In genomic region chr7:127020491-127020890, GRCm38 (mm10) we compare ENCODE assay signal across 9 mouse cellular contexts. TPM values are rescaled to one million over a fixed set of nuclear protein-coding genes. Genes with fewer than 3 reads are reported as not detected.
DNase-seq lines count a peak whose midpoint lies in the region; ATAC-seq and TF ChIP-seq lines count a peak whose summit lies in the region.
"Had no signal": no experiment of that assay in that cellular context is flagged by ENCODE, and none has a peak within 500 bp of the region (broad histone marks: within the 10 kb centered on the region; RNA-seq: fewer than 3 reads in every experiment).

No protein-coding gene starts in this region.

- H3K4me3 ChIP-seq in gastrocnemius, adult 2 months = peak overlapping the region; percentile 71
- peak overlapping the region; percentile 31 for H3K4me3 ChIP-seq in thymus, adult 2 months (ENCODE audit: control insufficient read depth, insufficient read depth, low read length)
- H3K4me3 ChIP-seq in liver, embryonic 13.5 days (replicated peaks) = peak overlapping the region; percentile 44

- H3K9ac ChIP-seq in liver, embryonic 13.5 days = peak overlapping the region; percentile 49

- no peak for TF ChIP-seq POLR2A in thymus, adult 2 months (IDR thresholded peaks at IDR 0.05; ENCODE audit: control insufficient read depth, extremely low read depth, insufficient read depth, low read length, poor library complexity)

- no peak for DNase-seq in gastrocnemius, adult 2 months
- no peak for DNase-seq in gastrocnemius, postnatal 10 days
- no peak for DNase-seq in thymus, adult 2 months
- no peak for DNase-seq in thymus, postnatal 25 days
- no peak for DNase-seq in liver, embryonic 13.5 days
- no peak for DNase-seq in frontal cortex, postnatal 10 days (ENCODE audit: low spot score in 2 of 2)
- no peak for DNase-seq in gastrocnemius, postnatal 4 days (ENCODE audit: low spot score in 2 of 2)

- ATAC-seq in liver, embryonic 13.5 days (ENCODE audit: low read depth) = no peak
- no peak for ATAC-seq in frontal cortex, adult (ENCODE audit: low TSS enrichment)

- H3K4me2 ChIP-seq in liver, embryonic 13.5 days = peak overlapping the region; percentile 99

- no peaks in the 10 kb centered on the region for H3K9me3 ChIP-seq in liver, embryonic 13.5 days (replicated peaks)

- no peaks in the 10 kb centered on the region for H3K27me3 ChIP-seq in thymus, adult 2 months (ENCODE audit: control insufficient read depth, insufficient read depth, low read length)
- H3K27me3 ChIP-seq in liver, embryonic 13.5 days = no peaks in the 10 kb centered on the region

- 64% methylated on average over 5 of the region's 5 CpGs for WGBS in thymus, adult 2 months
- 65% methylated on average over 5 of the region's 5 CpGs for WGBS in liver, embryonic 13.5 days (ENCODE audit: insufficient replicate concordance)

- peaks cover 7% of the 10 kb centered on the region; the same call in 1 of the 2 replicates for H3K36me3 ChIP-seq in thymus, adult 2 months (ENCODE audit: control insufficient read depth, insufficient read depth, low read length)
- peaks cover 43% of the 10 kb centered on the region for H3K36me3 ChIP-seq in liver, embryonic 13.5 days

- intact Hi-C loops in gastrocnemius, adult 2 months (cut with DNase I) = loop anchor here (10.0 kb wide), 1 partner anchor 266 kb away; the partner anchor contains the start of gene Mapk3

- peak overlapping the region; percentile 67 for H3K27ac ChIP-seq in gastrocnemius, adult 2 months
- peak overlapping the region; percentile 51 for H3K27ac ChIP-seq in thymus, adult 2 months (ENCODE audit: control insufficient read depth, insufficient read depth, low read length)
- peak overlapping the region; percentile 47; the same call in 1 of the 2 replicates for H3K27ac ChIP-seq in liver, embryonic 13.5 days

- no peak for TF ChIP-seq CTCF in gastrocnemius, adult 2 months (IDR thresholded peaks at IDR 0.05)
- TF ChIP-seq CTCF in thymus, adult 2 months (IDR thresholded peaks at IDR 0.05; ENCODE audit: borderline replicate concordance, control insufficient read depth, extremely low read depth, insufficient read depth, low read length, poor library complexity) = no peak

- peaks cover 74% of the 10 kb centered on the region for H3K4me1 ChIP-seq in thymus, adult 2 months (replicated peaks; ENCODE audit: control insufficient read depth, insufficient read depth, low read length)
- H3K4me1 ChIP-seq in liver, embryonic 13.5 days (replicated peaks) = peaks cover 85% of the 10 kb centered on the region

RNA-seq across cellular contexts. Expression of gene Gm42742, which starts 0.4 kb away (rescaled TPM):
- total RNA-seq in gastrocnemius, adult 2 months (2021) = 10 to 100 TPM; 19.4 to 21.7 TPM
- total RNA-seq in gastrocnemius, postnatal 10 days (2021) = 10 to 100 TPM; 17.5 to 23.1 TPM
- polyA plus RNA-seq in thymus, adult 2 months (2012; rRNA removed) = 103 and 113 TPM in 2 replicates
- polyA plus RNA-seq in liver, embryonic 13.5 days (2015; fragmentation: Nextera tagmentation; extraction: Ambion mirVana) = 5.1 and 11.3 TPM in 2 replicates
- total RNA-seq in gastrocnemius, postnatal 4 days (2021) = 10 to 100 TPM; 26.0 to 26.6 TPM

RNA-seq across cellular contexts. Expression of gene Prrt2, which starts 0.5 kb away (rescaled TPM):
- under 1 TPM; 0.14 to 0.61 TPM for total RNA-seq in gastrocnemius, adult 2 months (2021)
- 1 to 10 TPM; 1.9 to 4.6 TPM for total RNA-seq in gastrocnemius, postnatal 10 days (2021)
- polyA plus RNA-seq in thymus, adult 2 months (2012; rRNA removed) = 49.7 and 53.1 TPM in 2 replicates
- polyA plus RNA-seq in liver, embryonic 13.5 days (2015; fragmentation: Nextera tagmentation; extraction: Ambion mirVana) = 0.22 and 0.47 TPM in 2 replicates
- total RNA-seq in gastrocnemius, postnatal 4 days (2021) = 1 to 10 TPM; 6.5 to 9.4 TPM

RNA-seq across cellular contexts. Expression of gene Pagr1a, which starts 3.3 kb away (rescaled TPM):
- 1 to 10 TPM in 1 of 2 experiments, not detected in 1; 2.4 TPM for total RNA-seq in gastrocnemius, adult 2 months (2021)
- 1 to 10 TPM; 2.5 to 8.2 TPM for total RNA-seq in gastrocnemius, postnatal 10 days (2021)
- 11.9 and 12.7 TPM in 2 replicates for polyA plus RNA-seq in thymus, adult 2 months (2012; rRNA removed)
- polyA plus RNA-seq in liver, embryonic 13.5 days (2015; fragmentation: Nextera tagmentation; extraction: Ambion mirVana) = 38.7 and 50.1 TPM in 2 replicates
- total RNA-seq in gastrocnemius, postnatal 4 days (2021) = 10 to 100 TPM in 1 of 2 experiments, 1 to 10 TPM in 1; 9.1 to 14.7 TPM
- total RNA-seq: common myeloid progenitor, adult 5-6 weeks had no signal

RNA-seq across cellular contexts. Expression of gene Pagr1b, which starts 4.2 kb away (rescaled TPM):
- not detected for total RNA-seq in gastrocnemius, adult 2 months (2021)
- total RNA-seq in gastrocnemius, postnatal 10 days (2021) = 1 to 10 TPM in 1 of 2 experiments, not detected in 1; 1.5 TPM
- polyA plus RNA-seq in thymus, adult 2 months (2012; rRNA removed) = 5.4 and 6.2 TPM in 2 replicates
- polyA plus RNA-seq in liver, embryonic 13.5 days (2015; fragmentation: Nextera tagmentation; extraction: Ambion mirVana) = 0.27 TPM in 1 of 2 replicates, not detected in the other
- total RNA-seq in gastrocnemius, postnatal 4 days (2021) = 1 to 10 TPM; 1.8 to 2.5 TPM
- total RNA-seq: common myeloid progenitor, adult 5-6 weeks had no signal

RNA-seq across cellular contexts. Expression of gene Mvp, which starts 6.1 kb away (rescaled TPM):
- 10 to 100 TPM; 26.5 to 30.2 TPM for total RNA-seq in gastrocnemius, adult 2 months (2021)
- 10 to 100 TPM; 23.3 to 28.3 TPM for total RNA-seq in gastrocnemius, postnatal 10 days (2021)
- 42.5 and 64.9 TPM in 2 replicates for polyA plus RNA-seq in thymus, adult 2 months (2012; rRNA removed)
- 7.8 and 8.6 TPM in 2 replicates for polyA plus RNA-seq in liver, embryonic 13.5 days (2015; fragmentation: Nextera tagmentation; extraction: Ambion mirVana)
- 10 to 100 TPM; 23.2 to 27.1 TPM for total RNA-seq in gastrocnemius, postnatal 4 days (2021)
